Mouse (Mus musculus) midbrain, postnatal 0 days (tissue): ENCODE results near the gene Ndst2. TPM values are rescaled to one million over a fixed set of nuclear protein-coding genes. Genes with fewer than 3 reads are reported as not detected.
A peak's percentile ranks its signal among the peaks of the same experiment; 100 is the strongest.

Source experiments
- ATAC-seq: fragments of 200-750 bp; cut with Nextera tagmentation; 2 replicates; pipeline ENCODE4 v1.8.0; 2017; ENCODE audit warnings: moderate number of reproducible peaks, mild to moderate bottlenecking, moderate TSS enrichment, moderate library complexity; ENCODE audit not compliant: low FRiP score
- DNase-seq: peaks from one replicate; pipeline ENCODE4 v3.0.0-alpha.2; 2015; ENCODE audit warnings: low spot score
- H3K27ac ChIP-seq: fragments of 300-500 bp; sonication (generic); 2 replicates; pipeline ENCODE4 v1.5.1; 2014; ENCODE audit warnings: low read depth, mild to moderate bottlenecking, low read length, mixed read lengths
- H3K27me3 ChIP-seq: fragments of 300-500 bp; sonication (generic); 2 replicates; pipeline ENCODE4 v1.6.1; 2014; ENCODE audit warnings: low read length, control low read depth, mixed read lengths; ENCODE audit not compliant: insufficient read depth
- H3K36me3 ChIP-seq: fragments of 300-500 bp; sonication (generic); 2 replicates; pipeline ENCODE4 v1.6.1; 2014; ENCODE audit warnings: low read length, control low read depth, mixed read lengths; ENCODE audit not compliant: insufficient read depth
- H3K4me1 ChIP-seq: fragments of 300-500 bp; sonication (generic); 2 replicates; pipeline ENCODE4 v1.6.1; 2014; ENCODE audit warnings: mild to moderate bottlenecking, control low read depth, antibody characterized with exemption, low read length, mixed read lengths; ENCODE audit not compliant: insufficient read depth
- H3K4me2 ChIP-seq: fragments of 300-500 bp; sonication (generic); 2 replicates; pipeline ENCODE4 v1.6.1; 2014; ENCODE audit warnings: low read depth, mild to moderate bottlenecking, low read length, mixed read lengths; ENCODE audit not compliant: poor library complexity, severe bottlenecking
- H3K4me3 ChIP-seq: fragments of 300-500 bp; sonication (generic); 2 replicates; pipeline ENCODE4 v1.5.1; 2014; ENCODE audit warnings: low read depth, mild to moderate bottlenecking, low read length, moderate library complexity
- H3K9ac ChIP-seq: fragments of 300-500 bp; sonication (generic); replicated peaks from 2 replicates; pipeline ENCODE4 v1.6.1; 2014; ENCODE audit warnings: mild to moderate bottlenecking, low read length, moderate library complexity, mixed read lengths; ENCODE audit not compliant: poor library complexity, severe bottlenecking
- H3K9me3 ChIP-seq: fragments of 300-500 bp; sonication (generic); 2 replicates; pipeline ENCODE4 v1.6.1; 2016; ENCODE audit warnings: low read length, control low read depth
- CTCF ChIP-seq: IDR thresholded peaks from 2 replicates; pipeline ENCODE4 v1.5.1; 2016; ENCODE audit warnings: antibody characterized with exemption, mild to moderate bottlenecking
- WGBS: fragments of 180-500 bp; shearing (Covaris S2); extraction: QIAGEN DNeasy Blood & Tissue Kit; methylation state at CpG from one replicate; pipeline ENCODE4 v1.1.7; 2014; 5-methylcytosine and 5-hydroxymethylcytosine counted together
- microRNA-seq: library from miRNA; unstranded; fragments of <30 nt; microRNA quantifications from one replicate; pipeline ENCODE4, GENCODE M21; 2016; ENCODE audit warnings: borderline number of aligned reads
- polyA plus RNA-seq: library from polyadenylated mRNA; unstranded; fragments of >200 nt; fragmentation: Nextera tagmentation; extraction: Ambion mirVana; gene quantifications from 2 replicates; pipeline ENCODE4 v1.2.1, GENCODE M21; 2015
- total RNA-seq: library from RNA; depleted of rRNA; stranded (reverse); fragments of >200 nt; gene quantifications from 2 replicates; pipeline ENCODE4 v1.2.3, GENCODE M21; 2014; rRNA removed

Ndst2 gene
- total and polyA plus RNA-seq, 2 experiments from 2014 or later = 14.0 to 23.2 TPM

- Histone ChIP-seq H3K4me3 (peak overlapping the region; percentile 62), H3K4me2 (peak overlapping the region; percentile 55), H3K27me3 (no peaks in the 10 kb centered on the region; the same call in none of the 2 replicates), H3K9me3 (no peaks in the 10 kb centered on the region), H3K4me1 (peaks cover 5% of the 10 kb centered on the region; the same call in 1 of the 2 replicates), H3K27ac (peak overlapping the region; percentile 81; the same call in 1 of the 2 replicates), H3K9ac (peak overlapping the region; percentile 20; the same call in 1 of the 2 replicates), H3K36me3 (peaks cover 19% of the 10 kb centered on the region)
- DNase-seq (no peak), ATAC-seq (peak; percentile 76)
- WGBS = 12% methylated on average over 13 of the region's 13 CpGs
- TF ChIP-seq CTCF = no peak
Measured at GRCm38 (mm10) chr14:20673735-20674063, 60.7 kb downstream of the Ndst2 start.

Small RNA genes within 50 kb of the gene (microRNA-seq; reads per million reads assigned to microRNA genes)
- gene Mir6946 = 3.0 reads per million

Other genes with a start within 250 kb of the Ndst2 start
- 0.11 and 0.66 TPM in 2 replicates for gene Mss51, start 237.7 kb downstream of the Ndst2 start, total RNA-seq
- 0.11 and 0.15 TPM in 2 replicates for gene Mss51, start 237.7 kb downstream of the Ndst2 start, polyA plus RNA-seq
- 147 and 223 TPM in 2 replicates for gene Ppp3cb, start 188.0 kb downstream of the Ndst2 start, total RNA-seq
- 102 and 124 TPM in 2 replicates for gene Ppp3cb, start 188.0 kb downstream of the Ndst2 start, polyA plus RNA-seq
- gene Usp54, start 93.5 kb downstream of the Ndst2 start, total RNA-seq = 25.5 and 29.5 TPM in 2 replicates
- gene Usp54, start 93.5 kb downstream of the Ndst2 start, polyA plus RNA-seq = 6.0 and 7.3 TPM in 2 replicates
- not detected in 2 replicates for gene Myoz1, start 78.0 kb downstream of the Ndst2 start, total RNA-seq
- gene Myoz1, start 78.0 kb downstream of the Ndst2 start, polyA plus RNA-seq = 0.56 TPM in 1 of 2 replicates, not detected in the other
- gene Synpo2l, start 66.2 kb downstream of the Ndst2 start, total RNA-seq = 0.09 and 0.33 TPM in 2 replicates
- 0.12 and 0.28 TPM in 2 replicates for gene Synpo2l, start 66.2 kb downstream of the Ndst2 start, polyA plus RNA-seq
- 90.2 and 141 TPM in 2 replicates for gene Sec24c, start 60.3 kb downstream of the Ndst2 start, total RNA-seq
- 62.4 and 63.7 TPM in 2 replicates for gene Sec24c, start 60.3 kb downstream of the Ndst2 start, polyA plus RNA-seq
- gene Fut11, start 39.6 kb downstream of the Ndst2 start, total RNA-seq = 21.0 and 22.8 TPM in 2 replicates
- gene Fut11, start 39.6 kb downstream of the Ndst2 start, polyA plus RNA-seq = 23.0 and 23.7 TPM in 2 replicates
- gene Chchd1, start 31.6 kb downstream of the Ndst2 start, total RNA-seq = 122 and 180 TPM in 2 replicates
- 186 and 195 TPM in 2 replicates for gene Chchd1, start 31.6 kb downstream of the Ndst2 start, polyA plus RNA-seq
- gene Zswim8, start 27.0 kb downstream of the Ndst2 start, total RNA-seq = 154 and 183 TPM in 2 replicates
- gene Zswim8, start 27.0 kb downstream of the Ndst2 start, polyA plus RNA-seq = 35.1 and 37.8 TPM in 2 replicates
- gene Camk2g, start 59.5 kb upstream of the Ndst2 start, total RNA-seq = 239 and 267 TPM in 2 replicates
- gene Camk2g, start 59.5 kb upstream of the Ndst2 start, polyA plus RNA-seq = 261 and 284 TPM in 2 replicates
- 0.93 and 2.1 TPM in 2 replicates for gene Plau, start 102.1 kb upstream of the Ndst2 start, total RNA-seq
- 0.27 and 0.44 TPM in 2 replicates for gene Plau, start 102.1 kb upstream of the Ndst2 start, polyA plus RNA-seq
- 21.6 and 25.7 TPM in 2 replicates for gene Vcl, start 194.8 kb upstream of the Ndst2 start, total RNA-seq
- gene Vcl, start 194.8 kb upstream of the Ndst2 start, polyA plus RNA-seq = 8.1 and 8.6 TPM in 2 replicates